Mouse (Mus musculus) limb, embryonic 13.5 days (tissue): ENCODE data around the gene Rnf144b. TPM values are rescaled to one million over a fixed set of nuclear protein-coding genes. Genes with fewer than 3 reads are reported as not detected.

Experiments used
- ATAC-seq: fragments of 200-750 bp; cut with Nextera tagmentation; 2 replicates; pipeline ENCODE4 v1.8.0; 2017; ENCODE audit warnings: low read depth, moderate number of reproducible peaks, moderate TSS enrichment; ENCODE audit not compliant: low FRiP score
- H3K27ac ChIP-seq: fragments of 300-500 bp; sonication (generic); 2 replicates; pipeline ENCODE4 v1.5.1; 2015; ENCODE audit warnings: inconsistent platforms, mild to moderate bottlenecking, moderate library complexity
- H3K27me3 ChIP-seq: fragments of 300-500 bp; sonication (generic); 2 replicates; pipeline ENCODE4 v1.6.1; 2015; ENCODE audit warnings: mild to moderate bottlenecking, inconsistent platforms
- H3K36me3 ChIP-seq: fragments of 300-500 bp; sonication (generic); 2 replicates; pipeline ENCODE4 v1.6.1; 2015; ENCODE audit warnings: inconsistent platforms, mild to moderate bottlenecking, moderate library complexity
- H3K4me1 ChIP-seq: fragments of 300-500 bp; sonication (generic); 2 replicates; pipeline ENCODE4 v1.6.1; 2015; ENCODE audit warnings: inconsistent platforms
- H3K4me2 ChIP-seq: fragments of 300-500 bp; sonication (generic); replicated peaks from 2 replicates; pipeline ENCODE4 v1.6.1; 2015; ENCODE audit warnings: inconsistent platforms, mild to moderate bottlenecking, moderate library complexity
- H3K4me3 ChIP-seq: fragments of 300-500 bp; sonication (generic); 2 replicates; pipeline ENCODE4 v1.5.1; 2015; ENCODE audit warnings: moderate library complexity, mild to moderate bottlenecking, inconsistent platforms
- H3K9ac ChIP-seq: fragments of 300-500 bp; sonication (generic); 2 replicates; pipeline ENCODE4 v1.6.1; 2015; ENCODE audit warnings: mild to moderate bottlenecking, inconsistent platforms
- H3K9me3 ChIP-seq: fragments of 300-500 bp; sonication (generic); 2 replicates; pipeline ENCODE4 v1.6.1; 2016; ENCODE audit warnings: inconsistent platforms
- WGBS: fragments of 180-500 bp; shearing (Covaris S2); methylation state at CpG from one replicate; pipeline ENCODE4 v1.1.7; 2015; 5-methylcytosine and 5-hydroxymethylcytosine counted together
- polyA plus RNA-seq: library from polyadenylated mRNA; unstranded; fragments of >200 nt; fragmentation: Nextera tagmentation; extraction: Ambion mirVana; gene quantifications from 2 replicates; pipeline ENCODE4 v1.2.1, GENCODE M21; 2015

Rnf144b gene
- polyA plus RNA-seq, 1 experiment from 2014 or later = 2.0 TPM

- no peak for ATAC-seq
- Histone ChIP-seq H3K4me3 (no peak overlapping the region), H3K36me3 (no peaks in the 10 kb centered on the region), H3K27me3 (no peaks in the 10 kb centered on the region), H3K4me1 (peaks cover 9% of the 10 kb centered on the region; the same call in 1 of the 2 replicates), H3K27ac (no peak overlapping the region), H3K9ac (no peak overlapping the region), H3K9me3 (no peaks in the 10 kb centered on the region), H3K4me2 (no peak overlapping the region)
- WGBS = 93% methylated on average over 8 of the region's 8 CpGs
These were observed 105.7 kb downstream of the Rnf144b start for GRCm38 (mm10) chr13:47228201-47228600.

GRCm38 (mm10) chr13:47228626-47229190 lies 106.3 kb downstream of the Rnf144b start:
- no peak overlapping the region for H3K4me3 ChIP-seq
- H3K36me3 ChIP-seq = no peaks in the 10 kb centered on the region
- WGBS = 91% methylated on average over 12 of the region's 12 CpGs
- ATAC-seq = no peak
- H3K27me3 ChIP-seq = no peaks in the 10 kb centered on the region
- H3K4me2 ChIP-seq = no peak overlapping the region
- peaks cover 12% of the 10 kb centered on the region; the same call in 1 of the 2 replicates for H3K4me1 ChIP-seq
- H3K9ac ChIP-seq = no peak overlapping the region
- H3K9me3 ChIP-seq = no peaks in the 10 kb centered on the region
- no peak overlapping the region for H3K27ac ChIP-seq

GRCm38 (mm10) chr13:47232163-47232562 lies 109.7 kb downstream of the Rnf144b start:
- Histone ChIP-seq H3K27me3 (no peaks in the 10 kb centered on the region), H3K4me1 (0 out of 2 replicates have a peak, but pooled peaks cover 8% of the 10 kb centered on the region)
- WGBS = 76% methylated on average over 6 of the region's 6 CpGs

GRCm38 (mm10) chr13:47237376-47237775 lies 114.9 kb downstream of the Rnf144b start:
- Histone ChIP-seq H3K9me3 (no peaks in the 10 kb centered on the region), H3K4me3 (no peak overlapping the region), H3K9ac (no peak overlapping the region), H3K36me3 (no peaks in the 10 kb centered on the region), H3K4me2 (no peak overlapping the region), H3K27me3 (no peaks in the 10 kb centered on the region), H3K4me1 (0 out of 2 replicates have a peak, but pooled peaks cover 12% of the 10 kb centered on the region), H3K27ac (no peak overlapping the region)
- no peak for ATAC-seq
- 87% methylated on average over 8 of the region's 8 CpGs for WGBS

More at GRCm38 (mm10) chr13:47232163-47232562, 109.7 kb downstream of the Rnf144b start:
- no peaks in the 10 kb centered on the region for H3K36me3 ChIP-seq
- no peak overlapping the region for H3K4me3 ChIP-seq
- no peaks in the 10 kb centered on the region for H3K9me3 ChIP-seq
- H3K4me2 ChIP-seq = no peak overlapping the region
- H3K9ac ChIP-seq = no peak overlapping the region
- no peak overlapping the region for H3K27ac ChIP-seq
- ATAC-seq = no peak

- H3K9ac ChIP-seq = no peak overlapping the region
- H3K9me3 ChIP-seq = no peaks in the 10 kb centered on the region
- no peaks in the 10 kb centered on the region for H3K36me3 ChIP-seq
- no peak overlapping the region for H3K27ac ChIP-seq
- ATAC-seq = no peak
- H3K4me3 ChIP-seq = no peak overlapping the region
- 75% methylated on average over 17 of the region's 17 CpGs for WGBS
- H3K27me3 ChIP-seq = no peaks in the 10 kb centered on the region
- H3K4me1 ChIP-seq = 0 out of 2 replicates have a peak, but pooled peaks cover 9% of the 10 kb centered on the region
- no peak overlapping the region for H3K4me2 ChIP-seq
These were observed 115.7 kb downstream of the Rnf144b start for GRCm38 (mm10) chr13:47238131-47238530.

- peaks cover 9% of the 10 kb centered on the region; the same call in 1 of the 2 replicates for H3K4me1 ChIP-seq
- no peak overlapping the region for H3K4me2 ChIP-seq
- no peaks in the 10 kb centered on the region for H3K9me3 ChIP-seq
- H3K27ac ChIP-seq = no peak overlapping the region
- H3K4me3 ChIP-seq = no peak overlapping the region
- H3K9ac ChIP-seq = no peak overlapping the region
- H3K27me3 ChIP-seq = no peaks in the 10 kb centered on the region
- no peaks in the 10 kb centered on the region; the same call in 1 of the 2 replicates for H3K36me3 ChIP-seq
- no peak for ATAC-seq
- 90% methylated on average over 6 of the region's 6 CpGs for WGBS
These were observed 121.1 kb downstream of the Rnf144b start for GRCm38 (mm10) chr13:47243569-47243968.

- Histone ChIP-seq H3K9ac (no peak overlapping the region), H3K36me3 (no peaks in the 10 kb centered on the region; the same call in 1 of the 2 replicates), H3K4me2 (no peak overlapping the region), H3K4me1 (peaks cover 9% of the 10 kb centered on the region; the same call in 1 of the 2 replicates), H3K27me3 (no peaks in the 10 kb centered on the region), H3K27ac (no peak overlapping the region), H3K9me3 (no peaks in the 10 kb centered on the region), H3K4me3 (no peak overlapping the region)
- WGBS = 82% methylated on average over 11 of the region's 11 CpGs
- ATAC-seq = no peak
These were observed 122.3 kb downstream of the Rnf144b start for GRCm38 (mm10) chr13:47244771-47245170.

- no peak overlapping the region for H3K4me3 ChIP-seq
- no peak overlapping the region for H3K27ac ChIP-seq
- no peak overlapping the region for H3K9ac ChIP-seq
- WGBS = 57% methylated on average over 10 of the region's 10 CpGs
- no peak for ATAC-seq
- no peak overlapping the region for H3K4me2 ChIP-seq
- H3K4me1 ChIP-seq = peaks cover 9% of the 10 kb centered on the region; the same call in 1 of the 2 replicates
- H3K36me3 ChIP-seq = no peaks in the 10 kb centered on the region; the same call in 1 of the 2 replicates
- H3K27me3 ChIP-seq = no peaks in the 10 kb centered on the region
- H3K9me3 ChIP-seq = no peaks in the 10 kb centered on the region
These were observed 124.0 kb downstream of the Rnf144b start for GRCm38 (mm10) chr13:47246459-47246858.

- H3K4me3 ChIP-seq = no peak overlapping the region
- no peaks in the 10 kb centered on the region for H3K27me3 ChIP-seq
- no peak overlapping the region for H3K27ac ChIP-seq
- H3K9me3 ChIP-seq = no peaks in the 10 kb centered on the region
- H3K4me1 ChIP-seq = peaks cover 9% of the 10 kb centered on the region; the same call in 1 of the 2 replicates
- no peak overlapping the region for H3K9ac ChIP-seq
- no peak for ATAC-seq
- no peak overlapping the region for H3K4me2 ChIP-seq
- 43% methylated on average over 13 of the region's 13 CpGs for WGBS
- H3K36me3 ChIP-seq = no peaks in the 10 kb centered on the region; the same call in 1 of the 2 replicates
These were observed 124.8 kb downstream of the Rnf144b start for GRCm38 (mm10) chr13:47247156-47247800.

- H3K4me3 ChIP-seq = no peak overlapping the region
- ATAC-seq = no peak
- peaks cover 9% of the 10 kb centered on the region; the same call in 1 of the 2 replicates for H3K4me1 ChIP-seq
- WGBS = 62% methylated on average over 8 of the region's 8 CpGs
- no peaks in the 10 kb centered on the region for H3K27me3 ChIP-seq
- H3K36me3 ChIP-seq = no peaks in the 10 kb centered on the region; the same call in 1 of the 2 replicates
- no peak overlapping the region for H3K9ac ChIP-seq
- H3K27ac ChIP-seq = no peak overlapping the region
- H3K4me2 ChIP-seq = no peak overlapping the region
- H3K9me3 ChIP-seq = no peaks in the 10 kb centered on the region
These were observed 126.0 kb downstream of the Rnf144b start for GRCm38 (mm10) chr13:47248289-47249010.

- H3K27ac ChIP-seq = no peak overlapping the region
- no peak for ATAC-seq
- WGBS = 81% methylated on average over 1 of the region's 1 CpGs
These were observed 128.2 kb downstream of the Rnf144b start for GRCm38 (mm10) chr13:47250615-47251014.

More at GRCm38 (mm10) chr13:47250615-47251014, 128.2 kb downstream of the Rnf144b start:
- no peak overlapping the region for H3K9ac ChIP-seq
- peaks cover 9% of the 10 kb centered on the region; the same call in 1 of the 2 replicates for H3K4me1 ChIP-seq
- H3K27me3 ChIP-seq = no peaks in the 10 kb centered on the region
- no peaks in the 10 kb centered on the region for H3K9me3 ChIP-seq
- H3K36me3 ChIP-seq = no peaks in the 10 kb centered on the region
- H3K4me2 ChIP-seq = no peak overlapping the region
- H3K4me3 ChIP-seq = no peak overlapping the region
